Mouse (Mus musculus) liver, embryonic 15.5 days (tissue): ENCODE data around the gene Cux2. TPM values are rescaled to one million over a fixed set of nuclear protein-coding genes. Genes with fewer than 3 reads are reported as not detected.

Source experiments
- ATAC-seq: fragments of 200-750 bp; cut with Nextera tagmentation; 2 replicates; pipeline ENCODE4 v1.8.0; 2017; ENCODE audit warnings: moderate number of reproducible peaks, mild to moderate bottlenecking, moderate library complexity; ENCODE audit not compliant: insufficient read depth
- H3K27ac ChIP-seq: fragments of 300-500 bp; sonication (generic); replicated peaks from 2 replicates; pipeline ENCODE4 v1.5.1; 2015; ENCODE audit warnings: mild to moderate bottlenecking, inconsistent platforms
- H3K27me3 ChIP-seq: fragments of 300-500 bp; sonication (generic); 2 replicates; pipeline ENCODE4 v1.6.1; 2015; ENCODE audit warnings: mild to moderate bottlenecking, inconsistent platforms
- H3K36me3 ChIP-seq: fragments of 300-500 bp; sonication (generic); replicated peaks from 2 replicates; pipeline ENCODE4 v1.6.1; 2015; ENCODE audit warnings: moderate library complexity, mild to moderate bottlenecking, inconsistent platforms
- H3K4me1 ChIP-seq: fragments of 300-500 bp; sonication (generic); replicated peaks from 2 replicates; pipeline ENCODE4 v1.6.1; 2015; ENCODE audit warnings: inconsistent platforms
- H3K4me2 ChIP-seq: fragments of 300-500 bp; sonication (generic); 2 replicates; pipeline ENCODE4 v1.6.1; 2015; ENCODE audit warnings: moderate library complexity, mild to moderate bottlenecking, inconsistent platforms
- H3K4me3 ChIP-seq: fragments of 300-500 bp; sonication (generic); replicated peaks from 2 replicates; pipeline ENCODE4 v1.5.1; 2015; ENCODE audit warnings: mild to moderate bottlenecking, inconsistent platforms
- H3K9ac ChIP-seq: fragments of 300-500 bp; sonication (generic); 2 replicates; pipeline ENCODE4 v1.6.1; 2015; ENCODE audit warnings: moderate library complexity, mild to moderate bottlenecking, inconsistent platforms
- H3K9me3 ChIP-seq: fragments of 300-500 bp; sonication (generic); replicated peaks from 2 replicates; pipeline ENCODE4 v1.6.1; 2016; ENCODE audit warnings: inconsistent platforms
- WGBS: fragments of 180-500 bp; shearing (Covaris S2); methylation state at CpG from one replicate; pipeline ENCODE4 v1.1.7; 2015; ENCODE audit warnings: mixed read lengths; ENCODE audit not compliant: insufficient replicate concordance; 5-methylcytosine and 5-hydroxymethylcytosine counted together
- microRNA-seq: library from miRNA; unstranded; fragments of <30 nt; microRNA quantifications from one replicate; pipeline ENCODE4, GENCODE M21; 2016
- polyA plus RNA-seq: library from polyadenylated mRNA; unstranded; fragments of >200 nt; fragmentation: Nextera tagmentation; extraction: Ambion mirVana; gene quantifications from 2 replicates; pipeline ENCODE4 v1.2.1, GENCODE M21; 2015

Cux2 gene
- polyA plus RNA-seq, 1 experiment from 2014 or later = 1.8 TPM

DNA sequence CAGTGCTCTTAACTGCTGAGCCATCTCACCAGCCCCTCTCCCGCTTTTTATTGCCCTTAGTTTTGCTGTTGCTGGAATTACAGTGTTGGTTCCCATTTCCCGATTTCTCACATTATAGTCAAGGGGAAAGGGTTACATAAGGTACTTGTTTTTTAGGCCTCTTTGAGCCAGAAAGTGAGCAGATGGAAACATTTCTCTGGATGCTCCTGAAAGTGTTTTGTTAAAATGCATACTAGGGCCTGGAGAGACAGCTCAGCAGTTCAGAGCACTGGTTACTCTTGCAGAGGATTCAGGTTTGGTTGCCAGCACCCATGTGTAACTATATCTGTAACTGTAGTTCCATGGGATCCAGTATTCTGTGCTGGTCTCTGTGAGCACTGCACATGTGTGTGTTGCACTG, 241.7 kb downstream of the Cux2 start:
- Histone ChIP-seq H3K4me3 (no peak overlapping the region), H3K27ac (no peak overlapping the region), H3K4me1 (peaks cover 11% of the 10 kb centered on the region), H3K36me3 (peaks cover 69% of the 10 kb centered on the region), H3K27me3 (no peaks in the 10 kb centered on the region), H3K9me3 (no peaks in the 10 kb centered on the region), H3K9ac (no peak overlapping the region), H3K4me2 (no peak overlapping the region)
- WGBS = 88% methylated on average over 2 of the region's 2 CpGs
- ATAC-seq = no peak

GRCm38 (mm10) chr5:121807186-121807585, 242.7 kb downstream of the Cux2 start:
- ATAC-seq = no peak
- no peak overlapping the region for H3K27ac ChIP-seq
- no peak overlapping the region for H3K9ac ChIP-seq
- no peak overlapping the region for H3K4me2 ChIP-seq
- H3K27me3 ChIP-seq = no peaks in the 10 kb centered on the region
- peaks cover 69% of the 10 kb centered on the region for H3K36me3 ChIP-seq
- 79% methylated on average over 3 of the region's 3 CpGs for WGBS
- no peak overlapping the region for H3K4me3 ChIP-seq
- H3K9me3 ChIP-seq = no peaks in the 10 kb centered on the region
- peaks cover 11% of the 10 kb centered on the region for H3K4me1 ChIP-seq

Small RNA genes within 50 kb of the gene (microRNA-seq; reads per million reads assigned to microRNA genes)
- 1.8 reads per million for gene Mir7031

Other genes with a start within 250 kb of the Cux2 start
- 6.7 and 7.7 TPM in 2 replicates for gene Sh2b3, start 212.5 kb downstream of the Cux2 start, polyA plus RNA-seq
- 3.9 and 4.5 TPM in 2 replicates for gene Pheta1, start 201.1 kb downstream of the Cux2 start, polyA plus RNA-seq
- 3.9 and 4.2 TPM in 2 replicates for gene Myl2, start 50.8 kb upstream of the Cux2 start, polyA plus RNA-seq
- gene Ccdc63, start 90.7 kb upstream of the Cux2 start, polyA plus RNA-seq = 0.10 and 0.12 TPM in 2 replicates
- gene Ppp1cc, start 108.2 kb upstream of the Cux2 start, polyA plus RNA-seq = 142 and 147 TPM in 2 replicates
- 4.6 and 5.1 TPM in 2 replicates for gene Hvcn1, start 156.7 kb upstream of the Cux2 start, polyA plus RNA-seq
- 0.73 and 0.89 TPM in 2 replicates for gene Tctn1, start 214.4 kb upstream of the Cux2 start, polyA plus RNA-seq
- 3.7 TPM in 2 replicates for gene Pptc7, start 234.3 kb upstream of the Cux2 start, polyA plus RNA-seq